Mouse (Mus musculus) ES-E14 (cell line): ENCODE data around the gene Ccdc88c.

Experiments
- CHD2 ChIP-seq: IDR thresholded peaks from 2 replicates; pipeline ENCODE4 v1.6.1; 2014; ENCODE audit warnings: mild to moderate bottlenecking, low read depth, low read length, inconsistent platforms
- ZNF384 ChIP-seq: IDR thresholded peaks from 2 replicates; pipeline ENCODE4 v1.6.1; 2012; ENCODE audit warnings: low read depth, low read length, inconsistent platforms

GRCm38 (mm10) chr12:101010148-101010920 is 18.5 kb downstream of the Ccdc88c start:
- TF ChIP-seq ZNF384 = no peak
- no peak for TF ChIP-seq CHD2
